Mouse (Mus musculus): ENCODE results near the gene Fbxl17.

The Fbxl17 gene

DNA sequence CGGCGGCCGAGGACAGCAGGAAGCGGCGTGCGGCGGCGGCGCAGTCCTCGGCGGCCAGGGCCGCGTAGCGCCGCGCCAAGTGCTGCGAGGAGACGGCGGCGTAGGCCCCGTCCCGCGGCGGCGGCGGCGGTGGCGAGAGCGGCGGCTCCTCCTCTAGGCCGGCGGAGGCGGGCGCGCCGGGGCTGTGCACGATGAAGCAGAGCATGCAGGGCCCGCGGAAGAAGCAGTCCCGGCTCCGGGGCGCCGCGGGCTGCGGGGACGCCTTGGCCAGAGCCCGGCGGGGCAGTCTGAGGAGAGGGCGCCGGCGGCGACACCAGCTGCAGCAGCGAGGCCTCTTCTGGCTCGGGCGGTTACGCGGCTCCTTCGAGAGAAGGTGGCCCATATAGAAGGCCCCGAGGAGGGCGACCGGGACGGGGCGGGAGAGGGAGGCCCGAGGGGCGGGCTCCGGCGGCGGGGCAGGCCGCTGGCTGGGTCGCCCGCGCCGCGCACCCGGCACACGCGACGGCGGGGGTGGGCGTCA, at the start of gene Fbxl17:
TSS of gene Fbxl17 (minus strand) at position 382 of the 520 bp plus-strand sequence.
- peak; percentile 46 to 49 for DNase-seq

DNA sequence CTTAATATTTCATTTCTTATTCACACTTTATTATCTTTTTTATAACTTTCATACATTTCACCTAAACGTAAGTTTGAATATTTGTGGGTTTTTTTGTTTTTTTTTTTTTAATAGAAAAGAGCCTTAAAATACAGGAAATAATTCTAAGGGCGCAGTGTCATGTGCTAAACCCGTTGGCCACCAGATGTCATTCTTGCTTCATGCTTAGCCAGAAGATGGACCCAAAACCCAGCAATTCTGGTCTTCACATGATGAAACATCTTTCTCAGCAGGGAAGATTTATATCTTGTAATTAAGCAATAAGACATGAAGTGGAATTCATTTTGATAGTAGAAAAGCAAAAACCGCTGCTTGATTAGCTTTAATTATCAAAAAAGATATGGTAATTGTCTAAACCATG, 47.6 kb upstream of the Fbxl17 start:
- DNase-seq = no peak

DNA sequence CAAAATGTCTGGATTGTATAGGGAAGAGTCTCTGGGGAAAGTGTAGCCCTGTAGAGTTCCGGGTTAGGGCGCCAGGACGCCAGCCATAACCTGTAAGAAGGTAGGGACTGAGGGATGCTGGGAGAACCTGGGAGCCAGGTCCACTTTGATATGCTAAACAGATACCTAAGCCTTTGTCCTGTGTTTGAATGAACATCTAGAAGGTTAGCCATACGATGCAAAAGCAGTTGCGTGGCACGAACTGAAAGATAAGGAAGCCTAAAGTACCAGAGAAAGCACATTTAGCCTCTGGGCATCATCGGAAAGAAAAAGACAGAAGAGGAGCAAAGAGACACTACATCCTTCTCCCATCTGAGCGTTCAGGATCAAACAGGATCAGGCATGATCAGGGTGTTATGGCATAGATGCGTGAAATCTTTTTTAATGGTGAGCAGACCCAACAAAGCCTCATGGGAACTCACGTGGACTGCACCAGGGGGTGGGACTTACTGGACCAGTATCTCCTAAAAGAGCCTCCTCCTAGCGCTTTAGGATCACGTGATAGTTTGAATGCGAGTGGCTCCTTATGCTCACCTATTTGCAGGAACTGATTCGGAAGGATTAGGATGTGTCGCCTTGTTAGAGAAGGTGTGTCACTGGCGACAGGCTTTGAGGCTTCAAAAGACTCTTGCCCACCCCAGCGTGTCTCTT, 34.9 kb upstream of the Fbxl17 start:
- DNase-seq = no peak

DNA sequence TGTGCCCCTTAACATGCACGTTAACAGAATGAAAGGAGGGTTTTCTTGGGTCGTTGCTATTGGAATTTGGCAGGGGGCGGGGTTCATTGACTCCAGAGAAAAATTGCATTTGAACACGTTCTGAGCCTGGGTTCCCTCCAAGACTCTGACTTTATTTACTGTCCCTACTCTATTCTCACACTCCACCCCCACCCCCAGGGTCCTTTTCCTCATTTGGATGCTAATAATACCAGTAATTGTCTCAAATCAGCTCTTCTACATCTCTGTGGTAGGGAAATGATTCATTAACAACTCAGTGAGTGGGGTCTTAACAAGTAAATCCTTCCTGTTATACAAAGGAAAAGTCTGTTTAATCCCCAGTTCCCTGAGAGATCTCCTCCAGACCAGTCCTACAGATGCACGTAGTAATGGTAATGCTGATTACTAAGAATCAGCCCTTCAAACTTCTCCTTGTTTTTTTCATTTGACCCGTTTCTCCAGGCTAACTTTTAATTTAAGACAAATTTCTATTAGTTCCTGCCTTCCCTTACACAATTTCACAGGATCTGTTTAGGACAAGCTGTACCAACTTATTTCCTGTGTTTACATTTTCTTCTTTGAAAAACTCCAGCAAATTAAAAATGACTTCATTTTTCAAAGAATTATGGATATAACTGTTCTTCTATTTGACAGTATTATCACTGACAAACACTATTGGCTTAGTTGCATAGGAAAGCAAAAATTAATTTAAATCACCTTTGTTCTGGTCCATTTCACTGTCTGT, 33.4 kb upstream of the Fbxl17 start:
- DNase-seq = no peak

DNA sequence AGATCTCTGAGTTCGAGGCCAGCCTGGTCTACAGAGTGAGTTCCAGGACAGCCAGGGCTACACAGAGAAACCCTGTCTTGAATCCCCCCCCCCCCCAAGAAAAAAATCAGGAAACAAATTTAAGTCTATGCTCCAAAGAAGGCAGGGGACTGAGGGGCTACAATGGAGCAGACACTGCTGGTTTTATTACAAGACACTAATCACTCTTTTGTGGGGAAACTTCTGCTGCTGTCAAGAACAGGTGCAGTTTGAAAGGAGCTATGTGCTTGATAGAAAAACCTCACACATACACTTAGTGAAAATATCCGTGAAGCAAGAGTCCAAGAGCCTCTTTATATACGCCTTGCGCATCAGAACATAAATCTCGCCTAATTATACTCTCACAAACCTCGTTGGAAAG, 29.7 kb upstream of the Fbxl17 start:
- no peak for DNase-seq

DNA sequence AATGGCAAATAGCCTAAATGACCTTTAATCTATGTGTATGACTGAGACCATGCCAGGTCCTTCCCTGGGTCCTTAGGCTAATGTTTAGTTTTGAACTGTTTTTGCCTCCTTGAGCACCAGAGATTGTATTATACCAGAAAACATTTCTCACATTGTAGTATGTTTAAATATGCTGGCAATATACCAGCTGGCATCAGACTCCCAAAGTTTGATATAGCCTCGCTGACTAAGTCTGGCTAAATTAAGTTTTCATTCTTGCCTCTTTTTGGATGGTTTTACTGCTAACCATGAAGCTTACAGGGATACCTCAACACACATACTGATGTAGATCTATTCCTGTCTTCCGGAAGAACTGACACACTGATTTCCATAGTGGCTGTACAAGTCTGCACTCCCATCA, 20.9 kb upstream of the Fbxl17 start:
- no peak for DNase-seq

DNA sequence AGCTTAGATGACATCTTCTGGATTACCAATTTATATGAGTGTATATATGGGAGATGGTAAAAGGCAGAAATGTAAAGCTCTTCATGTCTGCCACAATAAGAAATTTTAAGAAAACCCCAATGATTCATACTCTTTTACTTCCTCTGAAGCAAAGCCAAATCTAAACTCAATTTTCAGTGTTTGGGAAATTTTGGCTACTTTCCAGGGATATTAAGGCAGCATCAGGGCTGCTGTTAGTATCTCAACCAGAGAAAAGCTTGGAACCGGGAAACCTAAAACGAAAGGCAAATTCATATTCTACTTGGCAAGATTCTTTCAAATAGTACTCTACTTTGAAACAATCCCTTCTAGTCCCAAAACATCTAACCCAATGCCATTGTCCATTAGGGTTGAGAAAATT, 10.6 kb upstream of the Fbxl17 start:
- no peak for DNase-seq

- no peak for DNase-seq
Measured at GRCm38 (mm10) chr17:63501091-63501490, 1.3 kb upstream of the Fbxl17 start.

DNA sequence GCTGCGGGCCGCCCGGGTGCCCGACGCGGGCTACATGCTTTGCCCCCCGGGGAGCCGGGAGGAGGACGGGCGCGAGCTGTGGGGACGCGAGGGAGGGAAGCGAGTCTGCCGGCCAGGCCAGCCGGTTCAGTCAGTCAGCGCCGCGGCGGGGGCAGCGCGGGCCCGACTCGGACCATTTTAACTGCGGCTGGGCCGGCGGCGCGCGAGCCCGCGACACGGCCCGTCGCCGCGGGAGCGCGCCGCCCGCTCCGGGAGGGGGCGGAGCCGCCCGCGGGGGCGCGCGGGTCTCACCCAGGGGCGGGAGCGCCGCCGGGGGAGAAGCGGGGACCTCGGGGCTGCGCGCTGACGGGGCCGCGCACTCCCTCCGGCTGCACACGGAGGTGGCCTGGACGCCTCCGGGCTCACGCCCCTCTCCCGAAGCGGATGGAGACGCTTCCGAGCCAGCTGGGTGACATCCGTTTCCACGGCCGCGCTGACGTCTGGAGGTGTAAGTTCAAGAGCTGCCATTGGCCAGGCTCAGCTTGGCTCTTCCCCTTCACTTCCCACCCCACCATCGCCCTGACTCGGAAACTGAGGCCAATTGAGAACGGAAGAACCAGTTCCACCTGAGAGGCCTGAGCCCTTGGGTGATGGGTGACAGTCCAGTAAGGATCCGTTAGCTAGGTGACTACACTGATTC, 478 bp upstream of the Fbxl17 start:
- DNase-seq = peak; percentile 81 to 86

DNA sequence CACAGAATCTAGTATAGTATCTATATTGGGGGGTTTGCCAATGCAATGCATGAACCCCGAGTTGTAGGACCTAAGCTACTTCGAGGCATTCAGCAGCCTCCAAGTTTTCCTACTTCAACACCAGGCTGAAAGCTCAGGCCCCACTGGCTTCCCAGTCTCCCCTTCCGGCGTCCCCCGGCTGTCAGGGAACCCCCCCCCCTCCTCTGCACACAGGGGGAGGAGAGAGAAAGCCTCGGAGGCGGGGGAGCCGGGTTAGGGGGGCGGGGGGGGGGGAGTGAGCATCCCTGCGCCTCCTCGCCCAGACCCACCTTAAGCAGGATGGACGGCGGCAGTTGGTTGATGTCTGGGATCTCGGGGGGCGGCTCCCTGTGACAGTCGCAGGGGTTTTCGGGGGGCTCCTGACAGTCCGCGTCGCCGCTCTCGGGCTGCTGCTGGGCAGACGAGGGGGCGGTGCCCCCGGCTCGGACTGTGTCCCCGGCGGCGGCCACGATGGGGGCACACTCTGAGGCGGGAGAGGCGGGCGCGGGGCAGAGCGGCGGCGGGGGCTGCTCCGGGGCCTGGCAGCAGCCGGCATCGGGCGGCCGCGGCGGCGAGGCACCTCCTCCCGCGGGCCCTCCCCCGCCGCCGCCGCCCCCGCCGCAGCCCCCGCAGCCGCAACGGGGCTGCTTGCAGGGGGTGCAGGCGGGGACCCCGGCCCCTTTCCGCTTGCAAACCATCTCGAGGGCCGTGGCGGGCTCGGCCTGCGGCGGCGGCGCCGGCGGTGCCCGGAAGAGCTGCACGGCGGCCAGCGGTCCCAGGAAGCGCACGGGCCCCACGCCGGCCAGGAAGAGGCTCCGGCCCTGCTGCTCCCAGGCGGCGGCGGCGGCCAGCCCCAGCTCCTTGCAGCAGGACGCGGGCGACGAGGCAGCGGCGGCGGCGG, 841 bp downstream of the Fbxl17 start:
- peak; percentile 54 to 61 for DNase-seq

- DNase-seq = no peak
Measured at GRCm38 (mm10) chr17:63498182-63498716, 1.6 kb downstream of the Fbxl17 start.

DNA sequence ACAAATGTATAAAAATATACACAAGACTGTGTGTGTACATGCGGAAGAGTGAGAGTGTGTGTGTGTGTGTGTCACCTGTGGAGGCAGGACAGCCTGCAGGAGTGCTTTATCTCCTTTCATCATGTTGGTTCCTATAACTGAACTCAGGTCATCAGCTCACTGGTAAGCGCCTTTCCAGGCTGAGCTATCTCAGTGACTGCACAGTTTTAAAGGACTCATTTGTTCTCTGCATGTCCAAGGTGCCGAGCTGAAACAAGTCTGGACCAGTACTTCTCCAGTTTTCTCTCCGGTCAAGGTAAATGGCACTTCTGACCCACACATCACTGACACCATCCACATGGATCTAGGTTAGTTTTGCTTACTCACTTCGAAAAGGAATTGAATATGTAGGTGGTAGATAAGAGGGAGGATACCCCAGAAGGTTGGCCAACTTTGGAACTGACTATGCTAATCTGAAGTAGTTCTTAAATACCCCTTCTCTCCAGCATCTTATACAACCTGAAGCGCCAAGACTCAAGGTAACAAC, 2.5 kb downstream of the Fbxl17 start:
- no peak for DNase-seq

GRCm38 (mm10) chr17:63496153-63496552, 3.7 kb downstream of the Fbxl17 start:
- no peak for DNase-seq

- no peak for DNase-seq
Measured at GRCm38 (mm10) chr17:63493876-63494580, 5.8 kb downstream of the Fbxl17 start.

DNA sequence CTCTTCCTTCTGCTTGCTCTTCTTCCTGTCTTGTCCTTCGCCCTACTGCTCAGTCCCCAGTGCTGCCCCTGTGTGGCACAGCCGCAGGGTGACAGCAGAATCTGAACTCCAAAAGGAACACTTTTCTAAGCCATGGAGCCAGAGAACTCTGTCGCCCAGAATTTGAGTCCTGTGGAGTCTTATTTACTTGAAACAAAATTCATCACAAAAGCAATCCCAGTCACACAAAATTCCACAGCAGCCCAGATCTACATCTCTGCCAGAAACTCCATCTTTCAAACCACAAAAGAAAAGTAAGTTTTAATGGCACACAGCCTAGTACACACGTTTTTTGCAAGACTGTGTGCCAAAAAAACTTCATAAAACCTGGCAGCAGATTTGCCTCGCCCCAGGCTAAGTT, 6.5 kb downstream of the Fbxl17 start:
- DNase-seq = peak in 1 of 2 experiments; percentile 13

- DNase-seq = no peak
Measured at GRCm38 (mm10) chr17:63492665-63493273, 7.0 kb downstream of the Fbxl17 start.

- DNase-seq = no peak
Measured at GRCm38 (mm10) chr17:63489525-63489924, 10.3 kb downstream of the Fbxl17 start.

DNA sequence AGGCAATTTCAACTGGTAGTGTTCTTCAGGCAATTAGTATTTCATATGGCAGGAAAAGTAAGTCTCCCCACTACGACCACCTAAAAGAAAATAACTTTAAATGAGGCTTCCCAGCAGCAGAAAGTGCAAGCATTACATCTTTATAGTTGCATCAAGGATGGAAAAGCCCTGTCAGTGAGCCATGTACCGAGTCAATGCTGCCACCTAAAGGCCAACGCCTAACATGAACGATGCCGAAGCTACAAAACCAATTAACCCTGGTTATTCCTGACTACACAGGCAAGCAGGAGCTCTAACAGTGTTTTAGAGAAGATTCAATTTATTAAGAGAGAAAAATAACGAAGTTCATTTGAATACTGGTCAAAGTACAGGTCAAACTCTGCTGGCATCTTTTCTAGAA, 32.0 kb downstream of the Fbxl17 start:
- DNase-seq = peak; percentile 5 to 14

DNA sequence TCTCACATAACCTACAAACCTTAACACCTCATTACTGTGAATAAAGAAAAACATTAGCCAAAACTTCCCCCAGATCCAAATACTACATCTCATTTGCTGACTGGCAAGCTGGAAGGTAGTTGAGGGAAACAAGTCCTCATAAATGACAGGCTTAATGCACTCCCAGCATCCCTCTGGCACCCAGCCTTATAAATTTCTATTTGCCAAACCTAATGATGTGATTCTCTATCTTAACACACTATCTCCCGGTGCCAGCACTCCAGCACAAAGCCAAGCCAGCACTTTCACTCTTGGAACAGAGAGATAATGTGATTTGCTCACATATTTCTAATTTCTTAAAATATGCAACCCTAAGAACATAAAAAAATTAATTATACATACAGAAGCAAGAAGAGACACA, 34.6 kb downstream of the Fbxl17 start:
- no peak for DNase-seq

GRCm38 (mm10) chr17:63462512-63462911, 37.3 kb downstream of the Fbxl17 start:
- DNase-seq = no peak

All from thymus, adult 18-20 months (tissue).